In genomic region chr1:126801706-126802105, GRCm38 (mm10) we compare ENCODE assay signal across 11 mouse cellular contexts. TPM values are rescaled to one million over a fixed set of nuclear protein-coding genes. Genes with fewer than 3 reads are reported as not detected.
A peak's percentile ranks its signal among the peaks of the same experiment; 100 is the strongest.
DNase-seq lines count a peak whose midpoint lies in the region; ATAC-seq and TF ChIP-seq lines count a peak whose summit lies in the region.
"Had no signal": no experiment of that assay in that cellular context is flagged by ENCODE, and none has a peak within 500 bp of the region (broad histone marks: within the 10 kb centered on the region; RNA-seq: fewer than 3 reads in every experiment).

No protein-coding gene starts in this region.

- H3K79me2 ChIP-seq in heart, adult 2 months (replicated peaks; ENCODE audit: control insufficient read depth, insufficient read depth, low read length) = no peaks in the 10 kb centered on the region

- H3K4me2 ChIP-seq in kidney, postnatal 0 days (ENCODE audit: low read length) = no peak overlapping the region
- H3K4me2 ChIP-seq: liver, embryonic 12.5 days; midbrain, embryonic 11.5 days had no signal

- no peak for ATAC-seq in kidney, postnatal 0 days (replicated peaks; ENCODE audit: low FRiP score, low read depth)
- no peak for ATAC-seq in activated CD4-positive, CD25-positive, alpha-beta regulatory T cell, adult 4 months
- ATAC-seq: inflammation-experienced regulatory T-cells, adult 6 months; liver, embryonic 12.5 days had no signal

- no peaks in the 10 kb centered on the region for H3K9me3 ChIP-seq in kidney, postnatal 0 days (replicated peaks; ENCODE audit: low read length)
- H3K9me3 ChIP-seq: liver, embryonic 12.5 days had no signal

- WGBS in kidney, postnatal 0 days = 51% methylated on average over 8 of the region's 8 CpGs
- WGBS in heart, adult 2 months = 16% methylated on average over 8 of the region's 8 CpGs

- no peak overlapping the region for H3K9ac ChIP-seq in kidney, postnatal 0 days (ENCODE audit: low read depth, low read length)
- no peak overlapping the region for H3K9ac ChIP-seq in heart, adult 2 months (ENCODE audit: low read depth, low read length)
- H3K9ac ChIP-seq: liver, embryonic 12.5 days had no signal

- no peaks in the 10 kb centered on the region for H3K4me1 ChIP-seq in kidney, postnatal 0 days (replicated peaks; ENCODE audit: insufficient read depth, low read length)
- peaks cover 10% of the 10 kb centered on the region; the same call in 1 of the 2 replicates for H3K4me1 ChIP-seq in embryonic fibroblast, embryonic 13.5 days (ENCODE audit: control insufficient read depth, insufficient read depth, low read length)
- peaks cover 7% of the 10 kb centered on the region for H3K4me1 ChIP-seq in heart, adult 2 months (ENCODE audit: control insufficient read depth, insufficient read depth, low read length)
- H3K4me1 ChIP-seq: liver, embryonic 12.5 days had no signal

- H3K27me3 ChIP-seq in kidney, postnatal 0 days (ENCODE audit: insufficient read depth, low read length) = no peaks in the 10 kb centered on the region
- no peaks in the 10 kb centered on the region for H3K27me3 ChIP-seq in heart, adult 2 months (ENCODE audit: control insufficient read depth, insufficient read depth, low read length)
- H3K27me3 ChIP-seq: liver, embryonic 12.5 days had no signal

- no peak for TF ChIP-seq POLR2A in embryonic fibroblast, embryonic 13.5 days (IDR thresholded peaks at IDR 0.05; ENCODE audit: low read depth, low read length)
- TF ChIP-seq POLR2A in heart, adult 2 months (IDR thresholded peaks at IDR 0.05; ENCODE audit: insufficient read depth, low read depth, low read length) = no peak

- intact Hi-C loops in heart, adult 2 months (cut with DNase I) = loop anchor here (10.0 kb wide), 1 partner anchor 123 kb away; no protein-coding TSS in a partner anchor

- H3K27ac ChIP-seq in kidney, postnatal 0 days = no peak overlapping the region
- peak overlapping the region; percentile 27; the same call in 1 of the 2 replicates for H3K27ac ChIP-seq in embryonic fibroblast, embryonic 13.5 days (ENCODE audit: insufficient read depth, low read length)
- H3K27ac ChIP-seq in heart, adult 2 months = peak overlapping the region; percentile 81
- H3K27ac ChIP-seq: liver, embryonic 12.5 days had no signal

- no peak for TF ChIP-seq CTCF in kidney, postnatal 0 days (IDR thresholded peaks at IDR 0.05; ENCODE audit: low read depth)
- TF ChIP-seq CTCF in embryonic fibroblast, embryonic 13.5 days (IDR thresholded peaks at IDR 0.05; ENCODE audit: borderline replicate concordance, insufficient read depth, low read length) = no peak
- no peak for TF ChIP-seq CTCF in heart, adult 2 months (IDR thresholded peaks at IDR 0.05)

- no peaks in the 10 kb centered on the region for H3K36me3 ChIP-seq in kidney, postnatal 0 days (ENCODE audit: insufficient read depth, low read length)
- no peaks in the 10 kb centered on the region; the same call in 1 of the 2 replicates for H3K36me3 ChIP-seq in heart, adult 2 months (ENCODE audit: control insufficient read depth, insufficient read depth, low read length)
- H3K36me3 ChIP-seq: liver, embryonic 12.5 days had no signal

- peak; percentile 73; the same call in 1 of the 2 replicates for TF ChIP-seq EP300 in heart, adult 2 months (IDR thresholded peaks at IDR 0.05; ENCODE audit: insufficient read depth, low read depth, low read length)

- DNase-seq in kidney, postnatal 0 days (ENCODE audit: low spot score) = peak; percentile 22
- no peak for DNase-seq in kidney, postnatal 14 days
- DNase-seq in heart, adult 2 months = peak; percentile 55 to 69
- DNase-seq in heart, postnatal 4 days = peak; percentile 68
- DNase-seq in layer of hippocampus, adult 18-20 months (ENCODE audit: low spot score in 2 of 2) = no peak
- DNase-seq: layer of hippocampus, postnatal 36 days had no signal

- no peak overlapping the region for H3K4me3 ChIP-seq in kidney, postnatal 0 days (replicated peaks; ENCODE audit: low read depth, low read length)
- no peak overlapping the region for H3K4me3 ChIP-seq in embryonic fibroblast, embryonic 13.5 days (ENCODE audit: insufficient read depth, low read length)
- no peak overlapping the region for H3K4me3 ChIP-seq in heart, adult 2 months
- H3K4me3 ChIP-seq: liver, embryonic 12.5 days had no signal

RNA-seq across cellular contexts. Expression of gene Nckap5, which starts 28.9 kb away (rescaled TPM):
- polyA plus RNA-seq in kidney, postnatal 0 days (2015; fragmentation: Nextera tagmentation; extraction: Ambion mirVana) = 4.0 and 4.5 TPM in 2 replicates
- polyA plus RNA-seq in embryonic fibroblast, embryonic 13.5 days (2011; ENCODE audit: insufficient read length, low read depth, missing spikeins) = 1.3 and 1.7 TPM in 2 replicates
- total RNA-seq in heart, adult 2 months (2021) = 1 to 10 TPM; 6.0 to 9.6 TPM
- 2.8 and 3.4 TPM in 2 replicates for polyA plus RNA-seq in heart, adult 2 months (2012; rRNA removed)
- total RNA-seq in heart, postnatal 4 days (2021) = 10 to 100 TPM; 19.1 to 20.4 TPM
- total RNA-seq in layer of hippocampus, adult 18-20 months (2021) = 1 to 10 TPM; 5.6 to 9.4 TPM
- polyA plus RNA-seq in activated CD4-positive, CD25-positive, alpha-beta regulatory T cell, adult 4 months (2017; shearing (Covaris generic)) = under 1 TPM; 0.51 to 0.56 TPM

Comparison
In these comparisons a context has a peak if more than half of its experiments do, and no peak if none do; other contexts are left out.
1. DNase-seq: peak in kidney, postnatal 0 days (single experiment), heart, adult 2 months (2 of 2) and heart, postnatal 4 days (single experiment); none in kidney, postnatal 14 days (single experiment) and layer of hippocampus, adult 18-20 months (0 of 2).